Mouse (Mus musculus) embryonic facial prominence, embryonic 10.5 days (tissue): ENCODE measurements around the gene Gm20431. TPM values are rescaled to one million over a fixed set of nuclear protein-coding genes. Genes with fewer than 3 reads are reported as not detected.

Experiments
- DNase-seq: peaks from one replicate; pipeline ENCODE4 v3.0.0-alpha.2; 2017; ENCODE audit warnings: low spot score
- H3K27ac ChIP-seq: fragments of 300-500 bp; sonication (generic); replicated peaks from 2 replicates; pipeline ENCODE4 v1.5.1; 2016; ENCODE audit warnings: mild to moderate bottlenecking
- H3K27me3 ChIP-seq: fragments of 300-500 bp; sonication (generic); replicated peaks from 2 replicates; pipeline ENCODE4 v1.6.1; 2016; ENCODE audit warnings: low read depth, mild to moderate bottlenecking; ENCODE audit not compliant: poor library complexity, severe bottlenecking
- H3K36me3 ChIP-seq: fragments of 300-500 bp; sonication (generic); replicated peaks from 2 replicates; pipeline ENCODE4 v1.6.1; 2016; ENCODE audit warnings: mild to moderate bottlenecking, moderate library complexity
- H3K4me1 ChIP-seq: fragments of 300-500 bp; sonication (generic); 2 replicates; pipeline ENCODE4 v1.6.1; 2016
- H3K4me3 ChIP-seq: fragments of 300-500 bp; sonication (generic); 2 replicates; pipeline ENCODE4 v1.5.1; 2016; ENCODE audit warnings: mild to moderate bottlenecking, moderate library complexity
- H3K9me3 ChIP-seq: fragments of 300-500 bp; sonication (generic); 2 replicates; pipeline ENCODE4 v1.6.1; 2016; ENCODE audit warnings: mild to moderate bottlenecking
- WGBS: fragments of 180-500 bp; shearing (Covaris S2); methylation state at CpG from one replicate; pipeline ENCODE4 v1.1.7; 2016; 5-methylcytosine and 5-hydroxymethylcytosine counted together
- polyA plus RNA-seq: library from polyadenylated mRNA; unstranded; fragments of >200 nt; fragmentation: Nextera tagmentation; extraction: Ambion mirVana; gene quantifications from 2 replicates; pipeline ENCODE4 v1.2.1, GENCODE M21; 2016

Gene Gm20431
- polyA plus RNA-seq, 1 experiment from 2014 or later: 4.9 TPM

- 94% methylated on average over 7 of the region's 7 CpGs for whole genome bisulfite sequencing
- no peak overlapping the region for H3K4me3 ChIP-seq
- peaks cover 7% of the 10 kb centered on the region; the same call in 1 of the 2 replicates for H3K9me3 ChIP-seq
- H3K27ac ChIP-seq: no peak overlapping the region
- no peaks in the 10 kb centered on the region for H3K36me3 ChIP-seq
- H3K4me1 ChIP-seq: peaks cover 5% of the 10 kb centered on the region
- peaks cover 26% of the 10 kb centered on the region for H3K27me3 ChIP-seq
- no peak for DNase-seq
Measured at GRCm38 (mm10) chr2:167694963-167695362, 33.7 kb upstream of the Gm20431 start.

GRCm38 (mm10) chr2:167694244-167694643, 32.9 kb upstream of the Gm20431 start:
- Histone ChIP-seq H3K27me3 (peaks cover 33% of the 10 kb centered on the region), H3K36me3 (no peaks in the 10 kb centered on the region), H3K27ac (no peak overlapping the region), H3K9me3 (peaks cover 7% of the 10 kb centered on the region; the same call in 1 of the 2 replicates), H3K4me1 (peaks cover 12% of the 10 kb centered on the region), H3K4me3 (no peak overlapping the region)
- no peak for DNase-seq
- WGBS: 59% methylated on average over 1 of the region's 1 CpGs

DNA sequence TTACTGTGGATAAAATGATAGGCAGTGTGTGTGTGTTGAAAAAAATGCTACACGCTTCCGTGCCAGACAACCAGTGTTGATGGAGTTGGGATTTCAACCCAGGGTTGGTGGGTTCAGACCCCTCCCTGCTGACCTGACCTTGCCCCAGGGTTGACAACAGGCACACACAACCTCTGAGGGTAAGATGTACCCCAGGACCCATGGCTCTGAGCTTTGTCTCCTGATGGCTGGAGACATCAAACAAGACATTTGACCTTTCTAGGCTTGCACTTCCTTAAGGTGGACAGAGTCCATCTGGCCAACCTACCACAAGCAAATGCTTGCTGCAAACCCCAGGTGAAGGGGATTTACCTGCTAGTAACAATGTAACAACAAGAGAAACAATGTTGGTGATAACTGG, 32.2 kb upstream of the Gm20431 start:
- H3K9me3 ChIP-seq: peaks cover 7% of the 10 kb centered on the region; the same call in 1 of the 2 replicates
- peaks cover 37% of the 10 kb centered on the region for H3K27me3 ChIP-seq
- DNase-seq: no peak
- no peaks in the 10 kb centered on the region for H3K36me3 ChIP-seq
- WGBS: 88% methylated on average over 2 of the region's 2 CpGs
- no peak overlapping the region for H3K27ac ChIP-seq
- H3K4me1 ChIP-seq: peaks cover 19% of the 10 kb centered on the region
- no peak overlapping the region for H3K4me3 ChIP-seq

DNA sequence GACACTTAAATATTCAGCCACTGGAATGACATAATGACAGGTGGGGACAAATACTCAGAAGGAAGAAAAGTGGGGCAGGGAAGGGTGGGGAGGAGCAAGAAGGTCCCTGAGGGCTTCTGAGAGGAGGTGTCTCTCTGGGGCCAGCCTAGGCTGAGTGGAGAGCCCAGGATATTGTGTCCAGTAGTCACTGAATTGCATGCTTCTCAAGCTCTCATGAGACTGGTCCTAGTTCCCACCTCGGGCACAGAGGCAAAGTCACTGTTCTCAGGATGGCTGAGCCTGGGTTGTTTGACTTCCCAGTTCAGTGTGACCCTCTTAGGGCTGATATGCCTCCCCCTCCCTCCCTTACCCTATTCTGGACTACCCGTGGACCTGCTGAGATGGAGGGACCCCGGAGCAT, 31.5 kb upstream of the Gm20431 start:
- 66% methylated on average over 3 of the region's 3 CpGs for WGBS
- H3K4me3 ChIP-seq: no peak overlapping the region
- H3K9me3 ChIP-seq: peaks cover 7% of the 10 kb centered on the region; the same call in 1 of the 2 replicates
- H3K27me3 ChIP-seq: peaks cover 43% of the 10 kb centered on the region
- peaks cover 26% of the 10 kb centered on the region for H3K4me1 ChIP-seq
- H3K27ac ChIP-seq: no peak overlapping the region
- H3K36me3 ChIP-seq: no peaks in the 10 kb centered on the region
- DNase-seq: no peak

DNA sequence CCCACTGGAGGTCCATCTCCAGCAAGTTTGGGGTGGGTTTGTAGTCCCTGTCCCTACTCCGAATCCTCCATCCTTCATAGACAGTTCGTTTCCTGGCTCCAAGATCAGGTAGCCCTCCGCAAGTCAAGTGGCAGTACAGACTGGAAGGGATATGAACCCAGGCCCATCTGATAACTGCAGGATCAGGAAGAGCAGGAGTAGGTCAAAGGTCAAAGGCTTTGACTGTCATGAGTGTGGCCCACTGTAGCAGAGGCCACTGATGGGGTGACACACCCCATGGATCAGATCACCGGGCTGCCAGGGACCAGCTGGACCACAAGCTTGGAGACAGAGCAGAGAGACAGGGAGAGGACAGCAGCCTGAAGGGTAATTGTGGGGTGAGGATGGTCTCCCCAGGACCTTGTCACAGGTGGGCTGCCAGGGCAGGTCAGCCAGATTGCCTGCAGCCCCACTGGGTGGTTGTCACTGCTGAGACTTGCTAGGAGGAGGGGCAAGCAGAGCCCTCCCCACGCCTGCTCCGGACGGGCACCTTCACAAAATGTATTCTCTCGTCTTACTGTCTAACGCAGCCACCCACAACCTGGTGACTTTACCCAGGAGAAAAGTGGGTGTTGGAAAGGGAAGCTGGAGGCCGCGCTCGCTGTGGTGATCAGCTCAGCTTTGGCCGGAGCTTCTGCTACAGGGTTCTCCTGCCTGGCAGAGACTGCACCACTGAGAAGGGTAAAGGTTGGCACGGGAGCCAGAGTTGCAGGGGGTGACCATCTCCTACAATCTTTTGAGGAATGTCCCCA, 30.8 kb upstream of the Gm20431 start:
- Histone ChIP-seq H3K4me1 (peaks cover 30% of the 10 kb centered on the region), H3K4me3 (no peak overlapping the region), H3K9me3 (peaks cover 7% of the 10 kb centered on the region; the same call in 1 of the 2 replicates), H3K27me3 (peaks cover 50% of the 10 kb centered on the region), H3K36me3 (no peaks in the 10 kb centered on the region), H3K27ac (no peak overlapping the region)
- 86% methylated on average over 14 of the region's 14 CpGs for WGBS
- no peak for DNase-seq

GRCm38 (mm10) chr2:167691410-167691809, 30.1 kb upstream of the Gm20431 start:
- H3K27ac ChIP-seq: no peak overlapping the region
- no peak for DNase-seq
- peaks cover 30% of the 10 kb centered on the region for H3K4me1 ChIP-seq
- peaks cover 57% of the 10 kb centered on the region for H3K27me3 ChIP-seq
- no peak overlapping the region for H3K4me3 ChIP-seq
- no peaks in the 10 kb centered on the region for H3K36me3 ChIP-seq
- WGBS: 88% methylated on average over 6 of the region's 6 CpGs
- H3K9me3 ChIP-seq: peaks cover 7% of the 10 kb centered on the region; the same call in 1 of the 2 replicates

DNA sequence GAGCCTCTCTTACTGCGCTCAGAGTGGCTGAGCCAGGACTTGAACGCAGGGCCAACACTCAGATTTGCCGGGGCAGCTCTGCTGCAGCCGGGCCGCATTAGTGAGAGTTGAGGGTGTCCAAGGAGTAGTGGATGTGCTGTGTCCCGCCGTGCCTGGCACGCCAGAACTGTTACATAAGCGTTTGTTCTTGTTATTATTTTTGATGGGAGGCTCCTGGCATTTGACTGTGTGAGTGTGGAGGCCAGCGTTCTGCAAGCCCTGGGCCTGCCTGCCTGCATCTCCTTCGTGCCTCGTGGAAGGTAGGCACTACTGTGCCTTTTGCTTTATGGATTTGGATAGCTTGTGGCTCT, 29.6 kb upstream of the Gm20431 start:
- Histone ChIP-seq H3K36me3 (no peaks in the 10 kb centered on the region), H3K4me1 (peaks cover 30% of the 10 kb centered on the region), H3K27me3 (peaks cover 62% of the 10 kb centered on the region), H3K4me3 (0 out of 2 replicates have a peak overlapping the region, but pooled peaks have one; percentile 16), H3K9me3 (peaks cover 7% of the 10 kb centered on the region; the same call in 1 of the 2 replicates), H3K27ac (no peak overlapping the region)
- DNase-seq: no peak
- 87% methylated on average over 12 of the region's 12 CpGs for WGBS

GRCm38 (mm10) chr2:167690219-167690961, 29.1 kb upstream of the Gm20431 start:
- H3K9me3 ChIP-seq: peaks cover 6% of the 10 kb centered on the region; the same call in 1 of the 2 replicates
- H3K4me1 ChIP-seq: peaks cover 30% of the 10 kb centered on the region
- H3K27ac ChIP-seq: no peak overlapping the region
- peaks cover 67% of the 10 kb centered on the region for H3K27me3 ChIP-seq
- H3K4me3 ChIP-seq: peak overlapping the region; percentile 78
- no peaks in the 10 kb centered on the region for H3K36me3 ChIP-seq
- WGBS: 63% methylated on average over 15 of the region's 15 CpGs
- DNase-seq: no peak

GRCm38 (mm10) chr2:167689501-167690218, 28.4 kb upstream of the Gm20431 start, which contains the start of gene Tmem189:
TSS of gene Tmem189 (minus strand) at chr2:167689822.
- 1% methylated on average over 99 of the region's 99 CpGs for WGBS
- peak; percentile 78 for DNase-seq
- Histone ChIP-seq H3K9me3 (no peaks in the 10 kb centered on the region), H3K27ac (peak within 1 kb of the TSS; percentile 82), H3K36me3 (no peaks in the 10 kb centered on the region), H3K27me3 (peaks cover 69% of the 10 kb centered on the region), H3K4me3 (peak within 1 kb of the TSS; percentile 78), H3K4me1 (peaks cover 30% of the 10 kb centered on the region)

- peak within 1 kb of the TSS; percentile 82 for H3K27ac ChIP-seq
- 1% methylated on average over 147 of the region's 147 CpGs for WGBS
- no peaks in the 10 kb centered on the region for H3K36me3 ChIP-seq
- H3K9me3 ChIP-seq: no peaks in the 10 kb centered on the region
- DNase-seq: peak; percentile 81
- peaks cover 30% of the 10 kb centered on the region for H3K4me1 ChIP-seq
- peak within 1 kb of the TSS; percentile 78 for H3K4me3 ChIP-seq
- H3K27me3 ChIP-seq: peaks cover 69% of the 10 kb centered on the region
Measured at GRCm38 (mm10) chr2:167688498-167689451, 27.5 kb upstream of the Gm20431 start, which contains the start of gene Cebpb. TSS of gene Cebpb (plus strand) at chr2:167688915.

DNA sequence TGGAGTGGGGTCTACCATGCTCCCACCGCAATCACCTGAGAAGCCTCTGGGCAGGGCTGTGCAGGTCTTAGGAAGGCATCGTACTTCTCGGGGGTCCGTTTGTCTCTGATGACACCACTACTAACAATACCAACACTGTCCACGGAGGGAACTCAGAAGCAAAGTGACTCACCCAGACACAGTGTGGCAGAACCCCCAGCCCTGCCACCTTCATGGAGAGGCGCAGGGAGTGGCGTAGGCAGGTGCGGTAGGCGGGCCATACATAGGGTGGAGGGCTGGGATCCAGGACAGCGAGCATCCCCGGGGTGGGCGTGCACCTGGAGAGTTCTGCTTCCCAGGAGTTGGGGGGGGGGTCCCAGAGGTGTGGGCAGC, 26.8 kb upstream of the Gm20431 start:
- H3K4me1 ChIP-seq: peaks cover 30% of the 10 kb centered on the region
- no peaks in the 10 kb centered on the region for H3K36me3 ChIP-seq
- H3K27ac ChIP-seq: no peak overlapping the region
- H3K9me3 ChIP-seq: no peaks in the 10 kb centered on the region
- peak overlapping the region; percentile 78 for H3K4me3 ChIP-seq
- H3K27me3 ChIP-seq: peaks cover 69% of the 10 kb centered on the region
- 21% methylated on average over 12 of the region's 12 CpGs for WGBS
- no peak for DNase-seq
